9 mouse cellular contexts compared by ENCODE assay signal in genomic region chr7:99710476-99710875, GRCm38 (mm10). TPM values are rescaled to one million over a fixed set of nuclear protein-coding genes. Genes with fewer than 3 reads are reported as not detected.
A peak's percentile ranks its signal among the peaks of the same experiment; 100 is the strongest.
DNase-seq lines count a peak whose midpoint lies in the region; ATAC-seq lines count a peak whose summit lies in the region.
"Had no signal": no experiment of that assay in that cellular context is flagged by ENCODE, and none has a peak within 500 bp of the region (broad histone marks: within the 10 kb centered on the region; RNA-seq: fewer than 3 reads in every experiment).

No protein-coding gene starts in this region.

- intact Hi-C loops in left cerebral cortex, postnatal 4 days (cut with DNase I) = no loop called here

- 22% methylated on average over 1 of the region's 1 CpGs for WGBS in liver, embryonic 11.5 days

- H3K4me2 ChIP-seq in liver, embryonic 11.5 days = no peak overlapping the region
- H3K4me2 ChIP-seq: heart, embryonic 13.5 days had no signal

- H3K4me3 ChIP-seq in liver, embryonic 11.5 days (ENCODE audit: low read depth, low read length) = no peak overlapping the region
- H3K4me3 ChIP-seq: heart, embryonic 13.5 days had no signal

- H3K9ac ChIP-seq in liver, embryonic 11.5 days (ENCODE audit: low read depth, low read length) = no peak overlapping the region
- H3K9ac ChIP-seq: heart, embryonic 13.5 days had no signal

- 0 out of 2 replicates have a peak, but pooled peaks cover 7% of the 10 kb centered on the region for H3K4me1 ChIP-seq in liver, embryonic 11.5 days (replicated peaks; ENCODE audit: control insufficient read depth, insufficient read depth, low read length)

- H3K27me3 ChIP-seq in liver, embryonic 11.5 days (replicated peaks; ENCODE audit: control insufficient read depth, insufficient read depth, low read length) = peaks cover 10% of the 10 kb centered on the region; the same call in 1 of the 2 replicates

- no peaks in the 10 kb centered on the region for H3K9me3 ChIP-seq in liver, embryonic 11.5 days (ENCODE audit: control insufficient read depth, low read length)
- H3K9me3 ChIP-seq: heart, embryonic 13.5 days had no signal

- no peak for ATAC-seq in liver, embryonic 11.5 days (replicated peaks; ENCODE audit: low FRiP score)

- H3K27ac ChIP-seq in liver, embryonic 11.5 days (ENCODE audit: low read depth, low read length) = no peak overlapping the region
- H3K27ac ChIP-seq: heart, embryonic 13.5 days had no signal

- no peaks in the 10 kb centered on the region for H3K36me3 ChIP-seq in liver, embryonic 11.5 days (ENCODE audit: control insufficient read depth, insufficient read depth, low read length)
- H3K36me3 ChIP-seq: heart, embryonic 13.5 days had no signal

- peak; percentile 41 for DNase-seq in liver
- DNase-seq in liver, embryonic 11.5 days (ENCODE audit: low spot score) = no peak
- peak; percentile 34 for DNase-seq in Muller cell, postnatal 12 days (ENCODE audit: inconsistent ontology term)
- peak; percentile 50 for DNase-seq in c-Kit-positive CD71-positive TER-119-positive erythroid progenitor cells, embryonic 14.5 days (ENCODE audit: low spot score)
- peak; percentile 70 for DNase-seq in gastrocnemius, postnatal 10 days
- DNase-seq in left cerebral cortex, postnatal 4 days = peak; percentile 57
- DNase-seq in retina, postnatal 7 days (ENCODE audit: low read depth, low spot score) = peak; percentile 65
- no peak for DNase-seq in right cerebral cortex, postnatal 14 days

RNA-seq across cellular contexts. Expression of gene Slco2b1, which starts 0.7 kb away (rescaled TPM):
- polyA plus RNA-seq in liver, embryonic 11.5 days (2014; fragmentation: Nextera tagmentation; extraction: Ambion mirVana) = 0.34 and 0.97 TPM in 2 replicates
- total RNA-seq in gastrocnemius, postnatal 10 days (2021) = 1 to 10 TPM; 8.8 to 9.8 TPM
- total RNA-seq in left cerebral cortex, postnatal 4 days (2021) = 10 to 100 TPM in 1 of 2 experiments, 1 to 10 TPM in 1; 9.9 to 10.2 TPM

RNA-seq across cellular contexts. Expression of gene Olfr520, which starts 19.6 kb away (rescaled TPM):
- not detected in 2 replicates for polyA plus RNA-seq in liver, embryonic 11.5 days (2014; fragmentation: Nextera tagmentation; extraction: Ambion mirVana)
- total RNA-seq in gastrocnemius, postnatal 10 days (2021) = not detected
- total RNA-seq in left cerebral cortex, postnatal 4 days (2021) = not detected
- polyA plus RNA-seq: heart, embryonic 13.5 days had no signal

RNA-seq across cellular contexts. Expression of gene Olfr521, which starts 52.8 kb away (rescaled TPM):
- not detected in 2 replicates for polyA plus RNA-seq in liver, embryonic 11.5 days (2014; fragmentation: Nextera tagmentation; extraction: Ambion mirVana)
- not detected for total RNA-seq in gastrocnemius, postnatal 10 days (2021)
- total RNA-seq in left cerebral cortex, postnatal 4 days (2021) = not detected
- polyA plus RNA-seq: heart, embryonic 13.5 days had no signal

Comparison
In these comparisons a context has a peak if more than half of its experiments do, and no peak if none do; other contexts are left out.
1. DNase-seq: peak in liver (single experiment), Muller cell, postnatal 12 days (single experiment), c-Kit-positive CD71-positive TER-119-positive erythroid progenitor cells, embryonic 14.5 days (single experiment), gastrocnemius, postnatal 10 days (single experiment), left cerebral cortex, postnatal 4 days (single experiment) and retina, postnatal 7 days (single experiment); none in liver, embryonic 11.5 days (single experiment) and right cerebral cortex, postnatal 14 days (single experiment).